Comparison of ENCODE assay signal across 8 mouse cellular contexts in genomic region chr10:81288601-81289000, GRCm38 (mm10). TPM values are rescaled to one million over a fixed set of nuclear protein-coding genes. Genes with fewer than 3 reads are reported as not detected.
DNase-seq lines count a peak whose midpoint lies in the region; ATAC-seq and TF ChIP-seq lines count a peak whose summit lies in the region.

No protein-coding gene starts in this region.

- no peak overlapping the region for H3K4me2 ChIP-seq in hindbrain, embryonic 11.5 days (replicated peaks; ENCODE audit: low read depth, low read length)
- H3K4me2 ChIP-seq in hindbrain, embryonic 16.5 days (ENCODE audit: low read length), result no peak overlapping the region
- peak overlapping the region; percentile 27; the same call in 1 of the 2 replicates for H3K4me2 ChIP-seq in stomach, embryonic 15.5 days

- H3K4me3 ChIP-seq in hindbrain, embryonic 11.5 days (ENCODE audit: low read depth, low read length), result no peak overlapping the region
- no peak overlapping the region for H3K4me3 ChIP-seq in hindbrain, embryonic 16.5 days (ENCODE audit: low read length)
- no peak overlapping the region for H3K4me3 ChIP-seq in thymus, adult 2 months (ENCODE audit: control insufficient read depth, insufficient read depth, low read length)
- H3K4me3 ChIP-seq in embryonic fibroblast, embryonic 13.5 days (ENCODE audit: insufficient read depth, low read length), result no peak overlapping the region
- no peak overlapping the region for H3K4me3 ChIP-seq in stomach, embryonic 15.5 days (replicated peaks)

- H3K9ac ChIP-seq in hindbrain, embryonic 11.5 days (ENCODE audit: low read depth, low read length), result no peak overlapping the region
- no peak overlapping the region for H3K9ac ChIP-seq in hindbrain, embryonic 16.5 days (ENCODE audit: low read depth, low read length)
- no peak overlapping the region for H3K9ac ChIP-seq in stomach, embryonic 15.5 days

- TF ChIP-seq CTCF in thymus, adult 2 months (IDR thresholded peaks at IDR 0.05; ENCODE audit: borderline replicate concordance, control insufficient read depth, extremely low read depth, insufficient read depth, low read length, poor library complexity), result peak; percentile 44; the same call in 1 of the 2 replicates
- TF ChIP-seq CTCF in embryonic fibroblast, embryonic 13.5 days (IDR thresholded peaks at IDR 0.05; ENCODE audit: borderline replicate concordance, insufficient read depth, low read length), result peak; percentile 33; the same call in 1 of the 2 replicates

- no peak for TF ChIP-seq POLR2A in thymus, adult 2 months (IDR thresholded peaks at IDR 0.05; ENCODE audit: control insufficient read depth, extremely low read depth, insufficient read depth, low read length, poor library complexity)
- no peak for TF ChIP-seq POLR2A in embryonic fibroblast, embryonic 13.5 days (IDR thresholded peaks at IDR 0.05; ENCODE audit: low read depth, low read length)

- ATAC-seq in hindbrain, embryonic 11.5 days (ENCODE audit: low FRiP score), result no peak
- ATAC-seq in hindbrain, embryonic 16.5 days, result no peak
- no peak for ATAC-seq in stomach, embryonic 15.5 days (ENCODE audit: insufficient read depth, low FRiP score, low read depth)

- H3K36me3 ChIP-seq in hindbrain, embryonic 11.5 days (ENCODE audit: control insufficient read depth, insufficient read depth, low read length), result no peaks in the 10 kb centered on the region
- H3K36me3 ChIP-seq in hindbrain, embryonic 16.5 days (ENCODE audit: control insufficient read depth, insufficient read depth, low read length), result no peaks in the 10 kb centered on the region
- no peaks in the 10 kb centered on the region for H3K36me3 ChIP-seq in thymus, adult 2 months (ENCODE audit: control insufficient read depth, insufficient read depth, low read length)
- H3K36me3 ChIP-seq in stomach, embryonic 15.5 days, result no peaks in the 10 kb centered on the region

- H3K27me3 ChIP-seq in hindbrain, embryonic 11.5 days (ENCODE audit: control insufficient read depth, insufficient read depth, low read length), result peaks cover 39% of the 10 kb centered on the region
- peaks cover 13% of the 10 kb centered on the region for H3K27me3 ChIP-seq in hindbrain, embryonic 16.5 days (replicated peaks; ENCODE audit: control insufficient read depth, insufficient read depth, low read length)
- no peaks in the 10 kb centered on the region for H3K27me3 ChIP-seq in thymus, adult 2 months (ENCODE audit: control insufficient read depth, insufficient read depth, low read length)
- peaks cover 18% of the 10 kb centered on the region for H3K27me3 ChIP-seq in stomach, embryonic 15.5 days (replicated peaks)

- H3K4me1 ChIP-seq in hindbrain, embryonic 11.5 days (replicated peaks; ENCODE audit: control insufficient read depth, insufficient read depth, low read length), result 0 out of 2 replicates have a peak, but pooled peaks cover 3% of the 10 kb centered on the region
- H3K4me1 ChIP-seq in hindbrain, embryonic 16.5 days (ENCODE audit: control insufficient read depth, insufficient read depth, low read depth, low read length), result peaks cover 5% of the 10 kb centered on the region; the same call in 1 of the 2 replicates
- H3K4me1 ChIP-seq in thymus, adult 2 months (replicated peaks; ENCODE audit: control insufficient read depth, insufficient read depth, low read length), result peaks cover 50% of the 10 kb centered on the region
- no peaks in the 10 kb centered on the region for H3K4me1 ChIP-seq in embryonic fibroblast, embryonic 13.5 days (ENCODE audit: control insufficient read depth, insufficient read depth, low read length)
- H3K4me1 ChIP-seq in stomach, embryonic 15.5 days, result peaks cover 50% of the 10 kb centered on the region

- no peak overlapping the region for H3K27ac ChIP-seq in hindbrain, embryonic 11.5 days (ENCODE audit: low read depth, low read length)
- no peak overlapping the region for H3K27ac ChIP-seq in hindbrain, embryonic 16.5 days (ENCODE audit: low read depth, low read length)
- H3K27ac ChIP-seq in thymus, adult 2 months (ENCODE audit: control insufficient read depth, insufficient read depth, low read length), result no peak overlapping the region
- H3K27ac ChIP-seq in embryonic fibroblast, embryonic 13.5 days (ENCODE audit: insufficient read depth, low read length), result no peak overlapping the region
- H3K27ac ChIP-seq in stomach, embryonic 15.5 days, result peak overlapping the region; percentile 16; the same call in 1 of the 2 replicates

- WGBS in hindbrain, embryonic 11.5 days, result 39% methylated on average over 6 of the region's 6 CpGs
- 26% methylated on average over 6 of the region's 6 CpGs for WGBS in hindbrain, embryonic 16.5 days
- WGBS in thymus, adult 2 months, result 55% methylated on average over 6 of the region's 6 CpGs
- 31% methylated on average over 6 of the region's 6 CpGs for WGBS in stomach, embryonic 15.5 days

- peak; percentile 68 for DNase-seq in hindbrain, embryonic 11.5 days (ENCODE audit: low spot score)
- DNase-seq in thymus, adult 2 months, result peak; percentile 63
- DNase-seq in thymus, adult 18-20 months, result no peak
- DNase-seq in layer of hippocampus, postnatal 14 days (ENCODE audit: low spot score in 2 of 2), result no peak
- no peak for DNase-seq in layer of hippocampus, adult 18-20 months (ENCODE audit: low spot score in 2 of 2)

- H3K9me3 ChIP-seq in hindbrain, embryonic 11.5 days (ENCODE audit: control insufficient read depth, low read length), result no peaks in the 10 kb centered on the region
- no peaks in the 10 kb centered on the region for H3K9me3 ChIP-seq in hindbrain, embryonic 16.5 days (ENCODE audit: control insufficient read depth, low read length)
- no peaks in the 10 kb centered on the region for H3K9me3 ChIP-seq in stomach, embryonic 15.5 days

RNA-seq across cellular contexts. Expression of gene Tjp3, which starts 2.8 kb away (rescaled TPM):
- 3.8 and 3.9 TPM in 2 replicates for polyA plus RNA-seq in hindbrain, embryonic 11.5 days (2014; fragmentation: Nextera tagmentation; extraction: Ambion mirVana)
- polyA plus RNA-seq in hindbrain, embryonic 16.5 days (2015; fragmentation: Nextera tagmentation; extraction: Ambion mirVana), result 5.3 and 6.4 TPM in 2 replicates
- 27.5 and 34.5 TPM in 2 replicates for polyA plus RNA-seq in thymus, adult 2 months (2012; rRNA removed)
- polyA plus RNA-seq in embryonic fibroblast, embryonic 13.5 days (2011; ENCODE audit: insufficient read length, low read depth, missing spikeins), result not detected in 2 replicates
- polyA plus RNA-seq in stomach, embryonic 15.5 days (2015; fragmentation: Nextera tagmentation; extraction: Ambion mirVana), result 32.6 and 38.7 TPM in 2 replicates
- 1 to 10 TPM; 1.6 to 2.5 TPM for total RNA-seq in layer of hippocampus, postnatal 14 days (2021)
- 1 to 10 TPM in 1 of 2 experiments, under 1 TPM in 1; 0.62 to 1.7 TPM for total RNA-seq in layer of hippocampus, adult 18-20 months (2021)

RNA-seq across cellular contexts. Expression of gene Pip5k1c, which starts 4.2 kb away (rescaled TPM):
- 46.3 and 47.0 TPM in 2 replicates for polyA plus RNA-seq in hindbrain, embryonic 11.5 days (2014; fragmentation: Nextera tagmentation; extraction: Ambion mirVana)
- 128 and 144 TPM in 2 replicates for polyA plus RNA-seq in hindbrain, embryonic 16.5 days (2015; fragmentation: Nextera tagmentation; extraction: Ambion mirVana)
- polyA plus RNA-seq in thymus, adult 2 months (2012; rRNA removed), result 212 and 239 TPM in 2 replicates
- 40.1 and 43.0 TPM in 2 replicates for polyA plus RNA-seq in embryonic fibroblast, embryonic 13.5 days (2011; ENCODE audit: insufficient read length, low read depth, missing spikeins)
- 43.1 and 47.6 TPM in 2 replicates for polyA plus RNA-seq in stomach, embryonic 15.5 days (2015; fragmentation: Nextera tagmentation; extraction: Ambion mirVana)
- 100 to 1,000 TPM; 330 to 352 TPM for total RNA-seq in layer of hippocampus, postnatal 14 days (2021)
- 100 to 1,000 TPM; 303 to 304 TPM for total RNA-seq in layer of hippocampus, adult 18-20 months (2021)

RNA-seq across cellular contexts. Expression of gene Apba3, which starts 21.8 kb away (rescaled TPM):
- 32.1 and 33.5 TPM in 2 replicates for polyA plus RNA-seq in hindbrain, embryonic 11.5 days (2014; fragmentation: Nextera tagmentation; extraction: Ambion mirVana)
- polyA plus RNA-seq in hindbrain, embryonic 16.5 days (2015; fragmentation: Nextera tagmentation; extraction: Ambion mirVana), result 39.2 and 41.8 TPM in 2 replicates
- 125 and 136 TPM in 2 replicates for polyA plus RNA-seq in thymus, adult 2 months (2012; rRNA removed)
- polyA plus RNA-seq in embryonic fibroblast, embryonic 13.5 days (2011; ENCODE audit: insufficient read length, low read depth, missing spikeins), result 43.2 and 44.8 TPM in 2 replicates
- 54.4 and 58.1 TPM in 2 replicates for polyA plus RNA-seq in stomach, embryonic 15.5 days (2015; fragmentation: Nextera tagmentation; extraction: Ambion mirVana)
- total RNA-seq in layer of hippocampus, postnatal 14 days (2021), result 10 to 100 TPM; 39.9 to 41.8 TPM
- total RNA-seq in layer of hippocampus, adult 18-20 months (2021), result 10 to 100 TPM; 39.3 to 40.9 TPM

RNA-seq across cellular contexts. Expression of gene Mrpl54, which starts 21.9 kb away (rescaled TPM):
- 179 and 182 TPM in 2 replicates for polyA plus RNA-seq in hindbrain, embryonic 11.5 days (2014; fragmentation: Nextera tagmentation; extraction: Ambion mirVana)
- 126 and 137 TPM in 2 replicates for polyA plus RNA-seq in hindbrain, embryonic 16.5 days (2015; fragmentation: Nextera tagmentation; extraction: Ambion mirVana)
- 102 and 118 TPM in 2 replicates for polyA plus RNA-seq in thymus, adult 2 months (2012; rRNA removed)
- polyA plus RNA-seq in embryonic fibroblast, embryonic 13.5 days (2011; ENCODE audit: insufficient read length, low read depth, missing spikeins), result 52.9 and 53.7 TPM in 2 replicates
- 217 and 233 TPM in 2 replicates for polyA plus RNA-seq in stomach, embryonic 15.5 days (2015; fragmentation: Nextera tagmentation; extraction: Ambion mirVana)
- 10 to 100 TPM; 36.5 to 50.4 TPM for total RNA-seq in layer of hippocampus, postnatal 14 days (2021)
- total RNA-seq in layer of hippocampus, adult 18-20 months (2021), result 10 to 100 TPM; 36.9 to 40.4 TPM

RNA-seq across cellular contexts. Expression of gene Cactin, which starts 32.3 kb away (rescaled TPM):
- 26.0 and 28.9 TPM in 2 replicates for polyA plus RNA-seq in hindbrain, embryonic 11.5 days (2014; fragmentation: Nextera tagmentation; extraction: Ambion mirVana)
- polyA plus RNA-seq in hindbrain, embryonic 16.5 days (2015; fragmentation: Nextera tagmentation; extraction: Ambion mirVana), result 26.3 and 30.6 TPM in 2 replicates
- 89.3 and 89.6 TPM in 2 replicates for polyA plus RNA-seq in thymus, adult 2 months (2012; rRNA removed)
- polyA plus RNA-seq in embryonic fibroblast, embryonic 13.5 days (2011; ENCODE audit: insufficient read length, low read depth, missing spikeins), result 20.0 and 20.1 TPM in 2 replicates
- 40.5 and 40.9 TPM in 2 replicates for polyA plus RNA-seq in stomach, embryonic 15.5 days (2015; fragmentation: Nextera tagmentation; extraction: Ambion mirVana)
- total RNA-seq in layer of hippocampus, postnatal 14 days (2021), result 10 to 100 TPM; 22.4 to 25.8 TPM
- 10 to 100 TPM; 31.1 to 31.2 TPM for total RNA-seq in layer of hippocampus, adult 18-20 months (2021)

Comparison
In these comparisons a context has a peak if more than half of its experiments do, and no peak if none do; other contexts are left out.
1. DNase-seq: peak in hindbrain, embryonic 11.5 days (single experiment) and thymus, adult 2 months (single experiment); none in thymus, adult 18-20 months (0 of 2), layer of hippocampus, postnatal 14 days (0 of 2) and layer of hippocampus, adult 18-20 months (0 of 2).